Mouse (Mus musculus): ENCODE data around the gene Car10.

DNA sequence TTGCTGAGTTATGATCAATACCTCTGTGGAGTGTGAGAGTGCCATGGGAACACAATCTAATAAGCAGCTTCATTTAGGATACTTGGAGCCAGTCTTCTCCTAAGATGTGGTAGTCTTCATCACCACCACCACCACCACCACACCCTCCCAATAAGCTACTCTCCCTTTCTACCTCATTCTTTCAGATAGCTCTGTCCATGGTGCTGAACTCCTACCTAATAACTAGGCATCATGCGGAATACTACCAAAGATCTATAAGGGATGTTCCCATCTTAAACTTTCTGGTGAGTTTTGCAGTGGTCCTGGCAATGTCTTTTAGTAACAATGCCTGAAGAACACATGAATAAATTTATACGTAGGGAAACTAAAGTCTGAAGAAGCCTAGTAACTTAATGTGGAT, 263.7 kb downstream of the Car10 start:
- TF ChIP-seq POLR2A (IDR thresholded peaks at IDR 0.05; ENCODE audit: low read depth, low read length), result no peak
- no peak for TF ChIP-seq CTCF (IDR thresholded peaks at IDR 0.05; ENCODE audit: extremely low read depth, insufficient read length, insufficient replicate concordance, low read depth, low read length)

All from small intestine, adult 2 months (tissue).